Mouse (Mus musculus) spleen, adult 12 weeks (tissue): ENCODE measurements around the gene Ecel1.

ENCODE experiments used
- DNase-seq: peaks from one replicate; pipeline ENCODE4 v3.0.0; 2022; ENCODE audit warnings: low spot score

Gene Ecel1

DNA sequence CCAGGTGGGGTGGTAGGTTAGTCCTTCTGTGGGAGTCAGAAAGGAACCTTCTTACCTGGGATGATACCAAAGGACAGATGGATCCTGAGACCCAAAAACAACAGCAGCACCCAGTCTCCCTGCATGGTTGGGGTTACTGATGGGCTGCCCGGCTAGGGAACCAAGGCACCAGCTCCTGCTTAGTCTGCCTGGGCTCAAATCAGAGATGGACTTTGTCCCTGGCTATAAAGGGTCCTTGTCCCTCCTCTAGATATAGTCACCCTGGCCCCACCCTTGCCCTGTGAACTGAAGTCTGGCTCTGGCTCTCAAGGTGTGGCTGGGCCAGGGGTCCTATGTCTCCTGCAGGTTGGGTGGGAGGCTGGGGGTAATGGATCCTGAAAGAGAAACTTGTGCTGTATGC is 54.9 kb downstream of the Ecel1 start, which contains the start of gene Alpi:
Alpi (minus strand) TSS at position 196 of the 400 bp plus-strand sequence.
- DNase-seq, result no peak

GRCm38 (mm10) chr1:87098358-87098975 is 57.9 kb downstream of the Ecel1 start:
- peak; percentile 8 for DNase-seq
